24 mouse cellular contexts compared by ENCODE assay signal in the genomic region with DNA sequence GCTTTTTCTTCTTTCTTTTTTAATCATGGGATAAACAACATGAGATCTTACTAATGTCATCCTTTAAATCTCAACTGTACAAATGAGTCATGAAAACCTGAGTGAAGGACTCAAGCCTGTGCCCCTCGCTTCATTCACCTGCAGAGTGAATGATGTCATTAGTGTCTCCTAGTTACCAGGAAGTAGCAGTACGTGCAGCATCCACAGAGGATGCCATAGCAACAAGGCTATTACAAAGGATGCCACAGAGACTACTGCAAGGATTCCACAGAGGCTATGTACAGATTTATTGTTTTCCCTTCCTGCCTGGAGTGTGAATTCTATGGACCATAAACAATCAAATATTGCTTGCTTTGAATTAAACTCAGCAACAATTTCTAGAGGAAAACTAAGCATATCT.
A peak's percentile ranks its signal among the peaks of the same experiment; 100 is the strongest.
DNase-seq lines count a peak whose midpoint lies in the region; ATAC-seq and TF ChIP-seq lines count a peak whose summit lies in the region.
"Had no signal": no experiment of that assay in that cellular context is flagged by ENCODE, and none has a peak within 500 bp of the region (broad histone marks: within the 10 kb centered on the region; RNA-seq: fewer than 3 reads in every experiment).

No protein-coding gene starts in this region.

- no peaks in the 10 kb centered on the region for H3K36me3 ChIP-seq in neural tube, embryonic 12.5 days
- H3K36me3 ChIP-seq in forebrain, postnatal 0 days (ENCODE audit: insufficient read depth), result no peaks in the 10 kb centered on the region
- H3K36me3 ChIP-seq in hindbrain, postnatal 0 days (ENCODE audit: insufficient read depth, low read length), result no peaks in the 10 kb centered on the region
- no peaks in the 10 kb centered on the region for H3K36me3 ChIP-seq in neural tube, embryonic 14.5 days (ENCODE audit: control insufficient read depth, insufficient read depth, low read length)
- no peaks in the 10 kb centered on the region for H3K36me3 ChIP-seq in kidney, embryonic 14.5 days (ENCODE audit: control insufficient read depth, insufficient read depth, low read length)
- H3K36me3 ChIP-seq: embryonic facial prominence, embryonic 15.5 days; heart, embryonic 12.5 days; limb, embryonic 12.5 days; liver, embryonic 12.5 days had no signal

- no peak overlapping the region for H3K9ac ChIP-seq in neural tube, embryonic 12.5 days
- H3K9ac ChIP-seq in forebrain, postnatal 0 days, result no peak overlapping the region
- no peak overlapping the region for H3K9ac ChIP-seq in hindbrain, postnatal 0 days (replicated peaks; ENCODE audit: low read length)
- no peak overlapping the region for H3K9ac ChIP-seq in neural tube, embryonic 14.5 days (replicated peaks; ENCODE audit: low read depth, low read length)
- H3K9ac ChIP-seq in kidney, embryonic 14.5 days (ENCODE audit: low read depth, low read length), result no peak overlapping the region
- H3K9ac ChIP-seq: embryonic facial prominence, embryonic 15.5 days; heart, embryonic 12.5 days; limb, embryonic 12.5 days; liver, embryonic 12.5 days had no signal

- no peaks in the 10 kb centered on the region for H3K4me1 ChIP-seq in neural tube, embryonic 12.5 days
- H3K4me1 ChIP-seq in forebrain, postnatal 0 days (ENCODE audit: insufficient read depth), result no peaks in the 10 kb centered on the region
- H3K4me1 ChIP-seq in hindbrain, postnatal 0 days (ENCODE audit: insufficient read depth, low read length), result no peaks in the 10 kb centered on the region
- no peaks in the 10 kb centered on the region for H3K4me1 ChIP-seq in neural tube, embryonic 14.5 days (ENCODE audit: control insufficient read depth, insufficient read depth, low read length)
- no peaks in the 10 kb centered on the region for H3K4me1 ChIP-seq in kidney, embryonic 14.5 days (ENCODE audit: control insufficient read depth, insufficient read depth, low read length)
- H3K4me1 ChIP-seq: embryonic facial prominence, embryonic 15.5 days; heart, embryonic 12.5 days; limb, embryonic 12.5 days; liver, embryonic 12.5 days had no signal

- H3K4me3 ChIP-seq in neural tube, embryonic 12.5 days, result no peak overlapping the region
- H3K4me3 ChIP-seq in forebrain, postnatal 0 days (ENCODE audit: low read depth, low read length), result no peak overlapping the region
- H3K4me3 ChIP-seq in hindbrain, postnatal 0 days (ENCODE audit: low read length), result no peak overlapping the region
- no peak overlapping the region for H3K4me3 ChIP-seq in neural tube, embryonic 14.5 days (ENCODE audit: low read depth, low read length)
- H3K4me3 ChIP-seq in kidney, embryonic 14.5 days (ENCODE audit: low read length), result no peak overlapping the region
- H3K4me3 ChIP-seq: embryonic facial prominence, embryonic 15.5 days; heart, embryonic 12.5 days; limb, embryonic 12.5 days; liver, embryonic 12.5 days had no signal

- ATAC-seq in neural tube, embryonic 12.5 days (ENCODE audit: low FRiP score, low read depth), result peak; percentile 91
- peak; percentile 96 for ATAC-seq in forebrain, postnatal 0 days
- ATAC-seq in hindbrain, postnatal 0 days, result peak; percentile 83
- ATAC-seq in neural tube, embryonic 14.5 days (ENCODE audit: low read depth), result peak; percentile 95
- ATAC-seq in kidney, embryonic 14.5 days (ENCODE audit: low FRiP score, low TSS enrichment), result no peak
- ATAC-seq: inflammation-experienced regulatory T-cells, adult 6 months; liver, embryonic 12.5 days had no signal

- WGBS in neural tube, embryonic 12.5 days, result 22% methylated on average over 2 of the region's 2 CpGs
- WGBS in forebrain, postnatal 0 days, result 14% methylated on average over 2 of the region's 2 CpGs
- WGBS in hindbrain, postnatal 0 days, result 17% methylated on average over 2 of the region's 2 CpGs
- 13% methylated on average over 2 of the region's 2 CpGs for WGBS in neural tube, embryonic 14.5 days
- 65% methylated on average over 2 of the region's 2 CpGs for WGBS in kidney, embryonic 14.5 days

- H3K4me2 ChIP-seq in neural tube, embryonic 12.5 days (replicated peaks), result no peak overlapping the region
- no peak overlapping the region for H3K4me2 ChIP-seq in forebrain, postnatal 0 days (ENCODE audit: low read depth)
- no peak overlapping the region for H3K4me2 ChIP-seq in hindbrain, postnatal 0 days (ENCODE audit: low read depth, low read length)
- no peak overlapping the region for H3K4me2 ChIP-seq in neural tube, embryonic 14.5 days (ENCODE audit: low read depth, low read length)
- H3K4me2 ChIP-seq in kidney, embryonic 14.5 days (replicated peaks; ENCODE audit: low read depth, low read length), result no peak overlapping the region
- H3K4me2 ChIP-seq: embryonic facial prominence, embryonic 15.5 days; heart, embryonic 12.5 days; limb, embryonic 12.5 days; liver, embryonic 12.5 days had no signal

- DNase-seq in neural tube, embryonic 10.5 days (ENCODE audit: extremely low spot score, low spot score), result no peak
- peak; percentile 46 for DNase-seq in forebrain, postnatal 0 days
- peak; percentile 47 for DNase-seq in hindbrain, postnatal 0 days (ENCODE audit: low spot score)
- DNase-seq in cerebellum, postnatal 14 days, result no peak
- no peak for DNase-seq in urinary bladder, adult 2 months (ENCODE audit: low spot score)
- DNase-seq: cerebellum, adult 9-11 months; gastrocnemius, postnatal 10 days; heart, adult 11 months; heart, postnatal 14 days; kidney, adult 2 months; kidney, postnatal 14 days; lung, adult 2 months; lung, postnatal 36 days; right cerebral cortex, adult 18-20 months; spleen, adult 18-20 months; thymus, adult 18-20 months had no signal

- no peak for TF ChIP-seq CTCF in forebrain, postnatal 0 days (IDR thresholded peaks at IDR 0.05; ENCODE audit: low read depth)
- TF ChIP-seq CTCF in hindbrain, postnatal 0 days (IDR thresholded peaks at IDR 0.05; ENCODE audit: low read depth), result no peak

- no peak overlapping the region for H3K27ac ChIP-seq in neural tube, embryonic 12.5 days
- H3K27ac ChIP-seq in forebrain, postnatal 0 days (ENCODE audit: low read depth, low read length), result no peak overlapping the region
- H3K27ac ChIP-seq in hindbrain, postnatal 0 days, result no peak overlapping the region
- peak overlapping the region; percentile 22; the same call in 1 of the 2 replicates for H3K27ac ChIP-seq in neural tube, embryonic 14.5 days (ENCODE audit: low read depth, low read length)
- H3K27ac ChIP-seq in kidney, embryonic 14.5 days (ENCODE audit: low read depth, low read length), result no peak overlapping the region
- H3K27ac ChIP-seq: embryonic facial prominence, embryonic 15.5 days; limb, embryonic 12.5 days; liver, embryonic 12.5 days had no signal

- H3K9me3 ChIP-seq in neural tube, embryonic 12.5 days, result no peaks in the 10 kb centered on the region
- no peaks in the 10 kb centered on the region for H3K9me3 ChIP-seq in forebrain, postnatal 0 days (ENCODE audit: low read length)
- no peaks in the 10 kb centered on the region for H3K9me3 ChIP-seq in hindbrain, postnatal 0 days (ENCODE audit: low read length)
- H3K9me3 ChIP-seq in neural tube, embryonic 14.5 days (ENCODE audit: control insufficient read depth, low read length), result no peaks in the 10 kb centered on the region
- H3K9me3 ChIP-seq in kidney, embryonic 14.5 days (ENCODE audit: control insufficient read depth, low read length), result no peaks in the 10 kb centered on the region
- H3K9me3 ChIP-seq: embryonic facial prominence, embryonic 15.5 days; heart, embryonic 12.5 days; limb, embryonic 12.5 days; liver, embryonic 12.5 days had no signal

- H3K27me3 ChIP-seq in neural tube, embryonic 12.5 days (replicated peaks), result no peaks in the 10 kb centered on the region
- H3K27me3 ChIP-seq in forebrain, postnatal 0 days (ENCODE audit: insufficient read depth, low read length), result no peaks in the 10 kb centered on the region
- H3K27me3 ChIP-seq in hindbrain, postnatal 0 days (ENCODE audit: insufficient read depth, low read length), result no peaks in the 10 kb centered on the region
- H3K27me3 ChIP-seq in neural tube, embryonic 14.5 days (ENCODE audit: control insufficient read depth, insufficient read depth, low read length), result no peaks in the 10 kb centered on the region
- no peaks in the 10 kb centered on the region for H3K27me3 ChIP-seq in kidney, embryonic 14.5 days (ENCODE audit: control insufficient read depth, insufficient read depth, low read length)
- H3K27me3 ChIP-seq: embryonic facial prominence, embryonic 15.5 days; heart, embryonic 12.5 days; limb, embryonic 12.5 days; liver, embryonic 12.5 days had no signal

Comparison
In these comparisons a context has a peak if more than half of its experiments do, and no peak if none do; other contexts are left out.
1. DNase-seq: peak in forebrain, postnatal 0 days (single experiment) and hindbrain, postnatal 0 days (single experiment); none in neural tube, embryonic 10.5 days (single experiment), cerebellum, postnatal 14 days (0 of 2) and urinary bladder, adult 2 months (single experiment).